Mouse (Mus musculus): Measurements from ENCODE around the gene Zfp458.
"Not testable (repeated sequence)": the region's sequence is repeated elsewhere in the genome, so short reads cannot be mapped to it uniquely, and the experiment has no call there.

The Zfp458 gene

DNA sequence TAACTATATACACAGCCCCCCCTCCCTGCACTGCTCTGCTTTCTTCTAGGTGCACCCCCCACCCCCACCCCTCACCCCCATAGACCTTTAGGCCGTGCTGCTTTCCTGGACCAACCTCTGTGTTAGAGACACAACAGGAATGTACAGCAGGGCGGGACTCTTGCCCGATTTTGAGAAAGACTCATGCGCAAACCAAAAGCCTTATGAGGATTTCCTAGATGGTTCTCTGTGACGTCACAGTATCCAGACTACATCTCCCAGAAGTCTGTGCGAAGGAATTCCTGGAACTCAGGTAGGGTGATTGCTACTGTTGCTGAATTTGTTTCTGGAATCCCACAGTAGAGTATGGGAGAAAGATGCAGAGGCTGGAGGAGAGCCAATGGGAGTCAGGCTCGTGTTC, at the start of gene Zfp458:
Gene Zfp458, minus strand, starts transcription at position 153 of the 400 bp plus-strand sequence.
- DNase-seq = no peak

GRCm38 (mm10) chr13:67306718-67307117, 28.5 kb upstream of the Zfp458 start:
- DNase-seq = no peak

- DNase-seq = peak; percentile 89 to 91
These were observed 27.8 kb upstream of the Zfp458 start, which contains the start of gene Zfp457 for GRCm38 (mm10) chr13:67305822-67306672. Gene Zfp457, minus strand, starts transcription at chr13:67306485.

- not testable (repeated sequence) for DNase-seq
These were observed 8.7 kb downstream of the Zfp458 start for GRCm38 (mm10) chr13:67269383-67270065.

GRCm38 (mm10) chr13:67268568-67269369, 9.5 kb downstream of the Zfp458 start:
- peak; percentile 80 to 84 for DNase-seq

DNA sequence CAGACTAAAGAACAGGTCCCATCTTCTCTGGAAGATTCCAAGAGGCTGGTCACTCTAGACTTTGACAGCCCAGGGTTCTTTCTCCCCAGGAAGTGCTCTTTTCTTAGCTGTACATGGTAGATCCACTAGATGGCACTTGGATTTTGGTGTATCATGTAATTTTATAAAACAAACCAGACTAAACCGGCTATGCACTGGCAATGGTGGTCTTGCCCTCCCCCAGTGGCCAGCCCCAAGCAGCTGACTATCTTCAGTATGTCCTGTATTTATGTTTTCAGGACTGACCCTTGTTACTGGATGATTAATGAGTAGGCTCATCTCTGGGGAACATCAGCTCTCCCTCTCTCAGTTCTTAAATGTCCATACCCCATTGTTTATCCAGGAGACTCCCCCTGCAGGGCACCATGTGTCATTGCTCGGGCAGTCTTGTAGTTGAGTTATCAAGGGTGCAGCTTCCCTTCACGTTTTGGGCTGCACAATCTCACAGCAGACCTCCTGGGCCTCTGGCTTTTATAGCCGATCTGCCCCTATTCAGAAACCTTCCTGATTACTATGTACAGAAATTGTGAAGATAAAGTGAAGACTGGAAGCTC, 64.2 kb downstream of the Zfp458 start:
- peak; percentile 14 to 16 for DNase-seq

Data from B cell, adult 2 months (primary cell).